Mouse (Mus musculus) T-cell, adult 2 months (primary cell): ENCODE measurements around the gene Snx18.

Source experiments
- DNase-seq: peaks from one replicate; pipeline ENCODE4 v3.0.0; 2022; ENCODE audit warnings: low spot score

Snx18 gene

DNA sequence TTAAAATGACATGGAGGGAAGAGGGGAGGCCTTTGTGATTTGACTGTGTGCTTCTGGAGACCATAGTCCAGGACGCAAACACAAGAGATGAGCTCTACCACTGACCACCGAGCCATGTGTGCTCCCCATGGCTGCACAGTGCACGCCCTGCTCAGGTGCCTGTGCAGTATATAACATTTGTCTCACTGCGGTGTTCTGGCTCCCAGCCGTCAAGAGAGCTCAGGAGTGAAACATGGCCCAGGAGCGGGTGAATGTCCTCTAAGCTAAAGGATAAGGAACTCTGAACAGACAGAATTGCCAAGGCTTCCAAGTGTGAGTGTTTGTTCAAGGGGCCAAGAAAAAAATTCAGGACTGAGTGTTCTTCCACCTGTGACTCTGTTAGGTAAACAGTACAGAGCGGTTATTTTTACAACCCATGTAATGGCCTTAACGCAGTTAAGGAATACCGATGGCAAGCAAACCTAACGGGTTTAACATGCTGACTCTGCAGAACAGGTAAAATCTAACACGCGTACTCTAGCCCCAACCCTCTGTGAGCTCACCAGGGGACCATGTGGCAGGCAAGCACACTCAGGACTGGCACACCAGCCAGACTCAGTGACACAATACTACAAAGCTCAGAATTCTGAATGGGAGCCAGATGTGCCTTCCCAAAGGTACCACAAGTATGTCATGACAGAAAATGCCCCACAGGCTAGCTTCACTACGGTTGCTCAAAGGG is 21.4 kb downstream of the Snx18 start:
- no peak for DNase-seq

DNA sequence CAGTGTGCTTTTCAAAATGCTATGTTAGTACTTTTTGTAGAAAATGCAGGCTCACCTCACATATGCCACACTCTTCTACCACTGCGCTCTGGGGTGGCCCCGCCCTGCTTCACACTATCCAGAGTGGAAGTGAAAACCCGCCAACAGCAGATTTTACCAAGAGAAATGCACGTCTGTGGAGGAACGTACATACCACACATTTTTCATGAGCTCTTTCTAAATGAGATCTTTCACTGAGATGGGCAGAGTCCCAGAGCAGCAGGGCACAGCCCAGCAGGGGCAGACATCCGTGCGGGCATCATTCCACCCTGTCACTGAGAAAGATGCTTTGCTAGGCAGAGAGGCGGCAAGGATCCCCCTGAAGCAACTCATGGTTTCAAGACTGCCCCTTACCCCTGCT is 22.4 kb downstream of the Snx18 start:
- DNase-seq = no peak

DNA sequence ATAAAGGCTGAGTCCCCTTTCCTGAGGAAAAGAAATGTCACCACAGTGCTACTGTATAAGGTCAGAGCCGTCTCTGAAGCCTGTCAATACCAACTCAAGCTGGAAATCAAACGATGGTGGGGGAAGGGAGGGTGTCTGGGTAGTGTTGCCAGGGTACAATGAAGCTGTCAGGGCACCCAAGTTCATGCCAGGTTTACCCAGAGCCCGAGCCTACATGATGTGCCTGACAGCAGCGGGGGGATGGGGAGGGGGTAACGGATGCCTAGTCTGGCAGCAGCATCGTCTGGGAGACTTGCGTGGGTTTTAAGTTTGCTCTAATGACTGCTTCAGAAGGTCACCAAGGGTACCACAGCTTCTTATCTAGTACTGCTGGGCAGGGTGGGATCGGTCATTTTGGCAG is 23.1 kb downstream of the Snx18 start:
- no peak for DNase-seq

DNA sequence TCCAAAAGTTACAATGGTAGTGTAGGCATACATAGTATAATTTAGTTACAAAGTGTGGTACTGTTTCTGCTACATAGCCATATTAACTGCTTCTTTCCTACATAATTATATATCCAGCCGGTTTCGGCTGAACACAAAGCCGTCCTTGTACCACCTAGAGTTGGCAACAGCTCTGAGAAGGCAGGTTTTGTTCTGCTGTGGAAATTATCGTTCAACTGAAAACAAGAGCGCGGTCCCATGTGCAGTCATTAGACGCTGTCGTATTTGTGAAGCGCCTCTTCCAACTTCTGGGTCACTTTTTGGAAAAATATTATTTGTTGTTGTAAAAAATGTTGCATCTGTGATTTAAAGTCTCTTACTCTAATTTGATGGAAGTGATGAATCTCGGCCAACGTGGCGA is 24.0 kb downstream of the Snx18 start:
- no peak for DNase-seq

DNA sequence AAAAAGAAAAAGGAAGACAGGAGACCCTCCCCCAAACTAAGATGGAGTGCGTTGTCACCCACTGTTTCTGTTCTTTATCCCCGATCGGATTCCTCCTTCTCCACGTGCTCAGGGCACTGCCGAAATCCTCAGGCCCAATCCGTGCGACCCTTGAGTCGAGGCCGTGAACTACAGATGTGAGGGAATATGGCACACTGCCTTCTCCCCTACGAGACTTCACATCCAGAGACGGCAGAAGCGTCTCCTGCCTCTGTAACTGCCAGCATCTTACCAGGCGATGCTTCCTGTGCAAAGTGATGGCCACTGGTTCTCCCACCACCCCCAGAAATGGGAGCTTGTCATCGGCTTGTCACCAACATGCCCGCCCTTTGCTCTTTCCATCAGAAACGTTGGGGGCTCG is 24.7 kb downstream of the Snx18 start:
- no peak for DNase-seq

DNA sequence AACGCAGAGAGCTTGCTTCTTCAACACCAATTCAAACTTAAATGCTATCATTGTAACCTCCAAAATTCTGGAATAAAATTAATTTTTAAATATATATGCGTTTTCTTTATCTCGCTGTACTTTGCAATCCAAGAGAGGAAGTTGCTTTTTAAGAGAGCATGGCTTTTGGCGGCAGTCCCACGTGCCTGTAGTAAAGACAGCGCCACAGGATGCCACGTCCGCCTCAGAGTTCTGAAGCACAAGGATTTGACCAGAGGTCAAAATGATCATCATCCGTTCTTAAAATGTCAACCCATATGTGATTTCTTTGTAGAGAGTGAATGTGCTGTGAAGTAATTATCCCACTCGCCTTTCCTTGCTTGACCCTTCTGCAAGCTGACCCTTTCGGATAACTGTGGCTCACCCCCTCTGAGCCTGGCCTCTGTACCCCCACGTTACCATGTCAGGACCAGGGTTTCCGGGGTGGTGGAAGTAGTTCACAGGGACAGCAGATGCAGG is 25.6 kb downstream of the Snx18 start:
- DNase-seq = no peak

DNA sequence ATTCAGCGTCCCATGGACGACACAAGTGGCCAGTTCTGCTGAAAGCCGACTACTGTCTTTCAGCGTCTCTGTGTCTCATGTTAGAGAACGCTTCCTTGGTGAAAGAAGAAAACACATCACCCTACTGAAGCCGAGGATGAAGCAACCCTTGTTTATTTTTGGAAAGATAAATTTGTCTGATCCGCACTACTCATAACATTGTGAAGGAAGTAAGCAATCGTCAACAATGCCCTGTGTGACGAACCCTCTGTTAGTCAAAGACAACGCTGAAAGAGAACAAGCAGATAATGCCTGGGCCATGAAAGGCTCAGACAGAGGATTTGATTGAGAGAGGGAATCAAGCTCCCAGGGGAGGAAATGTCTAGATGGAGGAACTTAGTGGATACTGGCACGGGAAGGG is 27.0 kb downstream of the Snx18 start:
- no peak for DNase-seq

DNA sequence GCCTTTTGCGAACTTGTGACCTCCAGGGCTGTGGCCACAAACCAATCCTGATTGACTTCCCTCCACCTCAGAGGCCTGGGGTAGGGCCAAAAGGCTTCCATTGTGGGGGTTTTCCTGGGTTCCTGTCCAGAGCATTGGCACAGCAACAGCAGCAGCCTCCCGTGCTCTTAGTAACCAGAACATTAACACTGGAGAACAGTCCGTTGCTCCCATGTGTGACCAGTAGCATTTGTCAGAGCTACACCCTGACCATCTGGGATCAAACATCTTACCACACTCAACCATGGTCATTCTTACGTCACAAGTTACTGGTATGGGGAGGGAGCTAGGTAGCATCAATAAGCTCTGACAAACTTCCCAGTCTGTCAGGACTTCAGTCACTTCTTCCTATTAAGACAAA is 28.1 kb downstream of the Snx18 start:
- no peak for DNase-seq

DNA sequence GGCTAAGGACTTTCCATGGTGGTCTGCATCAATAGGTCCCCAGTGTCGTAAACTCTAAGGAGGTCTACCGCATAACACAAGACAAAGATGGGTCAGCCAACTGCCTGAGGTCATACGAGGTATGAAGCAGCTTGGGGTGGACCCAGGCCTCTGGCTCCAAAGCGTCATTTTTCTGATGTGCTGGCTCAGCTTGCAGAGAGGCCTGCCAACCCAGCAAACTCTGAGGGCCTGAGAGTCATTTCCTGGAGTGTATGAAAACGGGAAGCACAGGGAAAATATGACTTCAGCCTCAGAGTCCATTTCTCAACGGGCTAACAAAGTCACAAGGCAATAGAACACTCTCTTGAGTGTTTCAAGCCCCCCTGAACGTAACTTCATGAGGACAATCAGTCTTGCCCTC is 28.9 kb downstream of the Snx18 start:
- no peak for DNase-seq

DNA sequence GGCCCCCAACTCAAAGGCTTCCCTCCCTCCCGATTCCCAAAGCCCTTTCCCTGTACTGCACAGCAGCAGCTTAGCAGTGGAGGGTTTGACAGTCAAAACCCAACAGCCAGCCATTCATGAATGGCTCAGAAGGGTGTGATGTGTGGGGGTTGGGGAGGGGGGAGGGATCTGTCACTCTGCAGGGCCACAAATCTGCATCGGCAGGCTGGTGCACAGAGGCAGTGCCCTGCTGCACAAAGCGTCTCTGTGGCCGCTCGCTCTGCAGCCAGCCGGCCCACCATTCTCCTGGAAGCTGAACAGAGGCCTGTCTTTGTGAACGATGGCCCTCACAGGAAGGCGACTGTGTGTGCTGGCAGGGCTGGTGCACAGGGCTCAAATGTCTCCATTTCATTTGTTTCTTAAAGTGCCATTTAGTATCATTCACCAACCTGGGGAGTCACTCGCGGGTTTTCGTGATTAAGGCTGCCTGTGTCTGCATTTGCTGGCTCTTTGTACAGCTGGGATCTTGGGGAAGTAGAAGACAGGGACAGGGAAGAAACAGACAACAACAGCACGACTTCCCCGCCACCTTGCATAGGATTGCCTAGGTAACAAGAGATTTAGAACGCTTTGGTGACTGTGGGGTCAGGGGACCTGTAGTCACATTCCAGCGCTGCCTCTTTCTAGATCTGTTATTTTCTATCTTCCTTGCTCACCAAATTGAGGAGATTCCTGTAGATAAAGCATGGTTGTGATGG is 31.0 kb downstream of the Snx18 start:
- DNase-seq = no peak

DNA sequence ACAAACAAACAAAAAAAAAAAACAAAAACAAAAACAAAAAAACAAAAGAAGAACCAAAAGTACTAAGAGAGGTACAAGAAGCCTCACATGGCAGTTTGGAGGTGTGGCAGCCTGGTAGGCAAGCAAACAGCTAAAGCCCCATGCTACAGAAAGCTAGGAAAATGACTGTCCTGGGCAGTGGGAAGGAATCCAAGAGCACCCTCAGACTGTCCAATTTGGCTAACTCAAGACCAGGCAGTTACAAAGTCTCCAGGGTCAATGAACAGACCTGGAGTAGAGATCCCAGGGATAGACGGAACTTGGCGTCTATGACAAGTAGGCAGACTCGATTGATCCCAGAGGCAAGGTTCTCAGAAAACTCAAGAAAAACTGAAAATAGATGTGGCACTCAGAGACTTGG is 32.8 kb downstream of the Snx18 start:
- DNase-seq = no peak

DNA sequence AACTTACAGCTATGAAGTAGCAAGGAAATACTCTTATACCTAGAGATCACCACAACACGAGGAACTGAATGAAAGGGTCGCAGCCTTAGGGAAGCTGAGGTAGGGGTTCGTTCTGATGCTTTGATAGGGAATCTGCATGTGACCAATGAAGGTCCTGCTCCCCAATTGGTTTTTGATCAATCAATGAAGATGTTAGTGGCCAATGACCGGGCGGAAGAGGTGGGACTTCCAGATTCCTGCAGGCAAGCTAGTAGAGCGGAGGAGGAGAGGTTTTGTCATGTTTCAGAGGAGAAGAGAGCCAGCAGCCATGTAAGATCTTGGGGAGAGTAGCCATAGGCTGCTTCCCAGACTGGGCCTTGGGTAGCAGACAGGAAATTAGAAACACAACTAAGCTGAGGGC is 33.9 kb downstream of the Snx18 start:
- DNase-seq = no peak

DNA sequence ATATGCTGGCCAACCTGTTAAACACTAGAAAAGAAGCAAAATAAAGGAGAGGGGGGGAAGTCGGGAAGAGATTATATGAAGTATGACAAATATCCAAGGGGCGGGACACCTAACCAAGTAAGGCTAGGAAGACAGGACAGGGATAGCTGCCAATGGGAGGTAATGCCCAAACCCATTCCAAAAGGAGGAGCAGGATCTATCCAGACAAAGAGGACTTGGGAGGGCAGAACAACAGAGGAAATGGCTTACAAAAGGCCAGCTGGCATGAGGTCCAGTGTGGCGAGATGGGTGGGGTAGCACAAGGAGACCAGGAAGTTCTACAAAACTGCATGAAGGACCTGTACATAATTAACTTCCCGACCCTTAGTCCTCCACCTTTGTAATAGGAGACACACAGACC is 34.8 kb downstream of the Snx18 start:
- no peak for DNase-seq

DNA sequence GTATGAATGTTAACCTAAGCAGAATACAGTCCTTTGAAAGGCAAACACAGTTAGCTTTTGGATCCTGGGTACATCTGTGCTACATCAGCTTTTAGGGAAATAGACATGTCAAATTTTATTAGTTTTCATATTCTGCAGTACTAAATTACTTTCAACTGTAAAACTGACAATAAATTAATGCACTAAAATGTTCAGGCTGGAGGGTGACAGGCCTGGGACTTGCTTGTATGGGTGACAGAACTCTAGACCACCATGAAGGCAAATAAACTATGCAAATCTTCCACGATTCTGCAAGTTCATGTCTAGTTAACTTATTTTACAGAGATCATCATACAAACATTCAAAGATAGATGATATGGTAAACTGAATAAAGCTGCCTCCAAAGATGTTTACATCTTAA is 36.3 kb downstream of the Snx18 start:
- no peak for DNase-seq

DNA sequence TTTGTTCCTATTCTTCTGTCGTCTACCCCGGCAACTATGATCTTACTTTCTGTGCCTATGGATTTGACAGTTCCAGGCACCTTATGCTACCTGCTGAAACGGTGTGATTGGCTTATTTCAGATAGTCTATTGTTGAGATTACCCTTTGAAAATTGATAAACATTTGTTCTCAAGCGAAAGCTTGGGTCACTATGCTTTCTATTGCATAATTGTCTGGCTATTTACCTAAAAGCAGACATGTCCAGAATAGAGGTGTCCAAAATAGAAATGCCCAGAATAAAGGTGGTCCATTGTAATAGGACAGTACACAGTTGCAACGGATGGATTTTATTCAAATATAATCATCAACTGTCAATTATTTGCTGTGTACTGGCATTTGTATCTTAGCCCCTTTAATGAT is 36.9 kb downstream of the Snx18 start:
- DNase-seq = no peak

DNA sequence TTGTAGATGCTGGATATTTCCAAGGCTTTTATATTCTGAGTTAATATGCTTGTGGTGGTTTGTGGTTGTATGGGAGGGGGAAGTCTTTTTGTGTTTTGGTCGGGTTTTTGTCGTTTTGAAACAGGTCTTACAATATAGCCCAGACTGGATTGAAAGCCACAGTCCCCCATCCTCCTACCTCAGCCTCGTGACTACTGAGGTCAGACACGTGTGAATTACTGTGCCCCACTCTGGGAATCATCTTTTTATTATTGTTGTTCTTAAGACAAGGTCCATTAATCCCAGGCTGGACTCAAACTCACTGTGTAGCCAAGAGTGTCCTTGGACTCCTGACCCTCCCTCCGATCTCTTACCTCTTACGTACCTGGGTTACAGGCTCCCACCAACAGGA is 38.0 kb downstream of the Snx18 start:
- DNase-seq = peak; percentile 73

DNA sequence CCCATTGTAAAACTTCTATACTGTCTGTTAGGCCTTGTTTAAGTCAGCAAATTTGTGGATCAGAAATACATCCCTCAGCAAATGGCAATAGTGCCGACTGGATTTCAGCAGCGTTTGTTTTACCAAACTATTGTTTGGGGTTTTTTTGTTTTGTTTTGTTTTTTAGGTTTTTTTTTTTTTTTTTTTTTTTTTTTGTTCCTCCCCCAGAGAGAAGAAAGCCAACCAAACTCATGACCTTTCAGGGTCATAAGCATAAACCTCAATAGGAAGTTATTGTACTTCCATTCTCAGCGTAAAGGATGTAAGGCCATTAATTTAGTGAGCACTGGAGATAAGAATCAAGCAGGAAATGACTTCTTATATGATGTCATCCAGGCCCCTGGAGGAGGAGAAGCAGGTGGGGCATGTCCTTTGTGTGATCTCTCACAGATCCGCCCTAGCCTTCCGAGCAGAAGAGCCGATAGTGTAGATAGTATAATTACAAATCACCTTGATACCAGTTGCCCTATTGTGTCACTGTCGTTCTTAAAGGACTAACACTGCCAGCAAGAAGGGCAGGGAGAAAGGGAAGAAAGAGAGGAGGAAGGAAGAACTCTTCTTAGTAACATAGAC is 38.5 kb downstream of the Snx18 start:
- peak; percentile 87 for DNase-seq

DNA sequence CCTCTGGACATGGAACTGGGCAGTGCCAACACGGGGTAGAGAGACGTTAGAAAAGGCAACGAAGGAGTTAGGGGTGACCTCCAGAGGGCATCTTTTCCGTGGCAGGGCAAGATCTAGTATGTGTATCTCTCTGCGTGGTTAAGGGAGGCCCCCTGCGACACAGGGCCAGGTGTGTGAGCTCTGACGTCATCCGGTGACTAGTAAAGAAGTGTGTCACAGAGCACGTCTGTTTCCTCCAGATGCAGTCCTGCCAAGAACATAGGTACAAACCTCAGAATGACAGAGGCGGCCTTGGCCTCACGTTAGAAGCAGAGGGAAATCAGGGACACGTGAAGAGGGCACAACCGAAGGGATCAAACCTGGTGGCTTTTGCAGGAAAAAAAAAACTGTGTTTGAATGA is 44.1 kb downstream of the Snx18 start:
- peak; percentile 72 for DNase-seq

DNA sequence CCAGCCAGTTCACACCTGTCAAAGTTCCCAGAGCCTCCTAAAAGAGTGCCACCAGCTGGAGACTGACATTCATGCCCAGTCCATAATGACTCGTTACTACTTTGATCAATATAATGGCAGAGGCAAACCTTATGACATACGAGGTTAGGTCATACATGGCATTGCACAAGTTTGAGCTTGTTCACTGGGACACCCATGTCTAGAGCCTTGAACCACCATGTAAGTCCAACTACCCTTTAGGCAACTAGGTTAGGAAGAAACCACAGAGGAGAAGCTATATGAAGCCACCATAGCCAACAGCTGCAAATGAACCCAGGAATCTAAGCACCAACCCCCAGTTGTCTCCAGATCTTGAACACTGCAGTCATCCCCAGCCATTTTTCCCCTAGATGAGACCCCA is 45.0 kb downstream of the Snx18 start:
- DNase-seq = no peak

DNA sequence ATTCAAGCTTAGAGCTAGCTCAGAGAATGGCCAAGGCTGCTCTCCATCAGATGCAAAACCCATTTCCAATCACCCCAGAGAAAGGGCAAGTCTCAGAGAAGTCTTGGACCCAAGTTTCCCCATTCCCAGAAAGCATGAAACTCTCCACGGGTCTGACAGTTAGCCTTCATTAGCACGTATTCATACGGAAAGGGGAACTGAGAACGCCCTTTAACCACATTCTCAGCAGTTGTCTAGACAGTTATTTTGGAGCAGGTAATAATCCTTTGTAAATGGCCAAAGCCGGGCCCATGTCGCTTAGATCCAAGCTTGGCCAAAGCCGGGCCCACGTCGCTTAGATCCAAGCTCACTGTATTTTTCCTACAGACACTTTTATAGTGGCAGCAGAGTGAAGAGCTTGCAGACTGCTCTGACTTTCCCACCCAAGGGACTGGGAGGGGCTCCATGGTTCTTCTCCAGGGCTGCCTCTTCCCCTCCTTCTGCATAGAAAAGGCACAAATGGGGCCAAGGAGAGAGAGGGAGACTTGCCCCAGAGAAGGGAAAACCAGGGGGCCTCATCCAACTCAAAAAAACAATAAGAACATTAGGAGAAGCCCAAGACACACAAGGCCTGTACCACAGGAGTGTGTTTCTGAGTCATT is 46.2 kb downstream of the Snx18 start:
- DNase-seq = no peak

DNA sequence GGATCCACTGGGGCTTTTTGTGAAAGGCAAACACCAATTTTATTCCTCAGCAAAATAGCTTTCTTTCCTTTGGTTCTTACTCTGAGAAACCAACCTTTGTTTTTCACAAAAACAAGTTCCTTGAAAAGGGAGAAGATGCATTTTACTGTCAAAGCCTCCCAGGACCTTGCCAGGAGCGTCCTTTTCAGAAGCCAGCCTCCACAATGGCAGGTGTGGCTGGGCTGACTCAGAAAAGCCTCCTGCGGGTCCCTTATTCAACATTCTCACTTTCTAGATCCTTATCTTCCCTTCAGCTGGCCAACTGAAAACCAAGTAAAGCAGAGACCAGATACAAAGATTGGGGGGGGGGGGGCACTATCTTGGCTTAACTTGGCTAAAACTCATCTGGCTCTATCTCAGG is 48.8 kb downstream of the Snx18 start:
- DNase-seq = no peak

DNA sequence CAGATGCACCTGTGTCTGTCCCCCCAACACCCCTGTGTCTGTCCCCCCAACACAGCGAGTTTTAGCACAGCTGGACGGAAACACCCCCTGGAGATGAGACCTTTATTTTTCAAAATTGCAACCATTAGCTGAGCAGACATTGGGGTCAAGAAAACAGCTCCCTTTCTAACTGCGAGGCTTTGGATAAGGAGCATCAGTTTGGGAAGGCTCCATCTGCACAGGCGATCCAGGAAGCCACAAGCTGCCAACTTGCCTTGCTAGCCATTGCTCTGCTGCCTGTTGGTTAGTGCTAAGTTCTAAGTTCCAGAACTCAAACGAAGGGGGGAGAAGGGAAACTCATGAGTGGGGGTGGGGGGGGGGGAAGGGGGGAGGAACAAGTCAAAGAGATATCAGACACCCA is 51.4 kb downstream of the Snx18 start:
- no peak for DNase-seq

DNA sequence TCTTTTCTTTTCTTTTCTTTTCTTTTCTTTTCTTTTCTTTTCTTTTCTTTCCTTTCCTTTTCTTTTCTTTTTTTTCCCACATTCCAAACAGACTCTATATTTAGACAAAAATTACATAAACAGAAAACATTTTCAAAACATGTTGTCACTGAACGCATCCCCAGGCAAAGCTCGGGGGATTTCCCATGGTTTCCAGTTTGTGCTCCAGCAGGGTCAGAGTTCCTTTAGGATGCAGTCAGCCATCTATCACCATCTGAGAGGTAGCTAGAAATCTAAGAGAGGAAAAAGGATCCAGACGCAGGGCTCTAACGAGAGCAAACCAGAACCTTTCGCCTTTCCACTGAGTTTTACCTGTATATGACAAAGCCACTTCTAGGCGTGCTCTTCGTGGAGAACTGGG is 52.0 kb downstream of the Snx18 start:
- no peak for DNase-seq
